Mouse (Mus musculus): ENCODE data around the gene Ephb2. TPM values are rescaled to one million over a fixed set of nuclear protein-coding genes. Genes with fewer than 3 reads are reported as not detected.

Gene Ephb2
- polyA plus RNA-seq, 1 experiment: 0.49 TPM

DNA sequence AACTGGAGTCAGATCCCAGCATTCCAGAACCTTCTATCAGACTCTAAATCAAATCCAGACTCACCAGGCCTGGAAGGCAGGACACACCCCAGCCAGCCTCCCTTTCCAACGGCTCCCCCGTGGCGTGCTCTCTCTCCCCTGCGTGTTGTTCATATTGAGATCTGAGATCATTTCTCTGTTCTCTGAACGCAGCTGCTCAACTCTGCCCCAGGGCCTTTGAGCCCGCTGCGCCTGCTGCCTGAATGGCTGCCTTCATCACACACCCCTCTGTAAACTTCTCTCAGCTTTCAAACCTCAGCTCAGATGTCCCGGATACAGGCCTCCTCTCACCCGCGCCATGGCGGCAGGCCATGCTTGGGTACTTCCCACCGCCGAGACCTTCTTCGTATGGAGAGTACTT is 155.1 kb downstream of the Ephb2 start:
- H3K36me3 ChIP-seq (ENCODE audit: control insufficient read depth, insufficient read depth, low read length): no peaks in the 10 kb centered on the region
- H3K27ac ChIP-seq (ENCODE audit: control insufficient read depth, insufficient read depth, low read depth, low read length): no peak overlapping the region
- TF ChIP-seq POLR2A (IDR thresholded peaks at IDR 0.05; ENCODE audit: control insufficient read depth, low read depth, low read length) (no peak), CTCF (IDR thresholded peaks at IDR 0.05; ENCODE audit: control insufficient read depth, insufficient read depth, insufficient replicate concordance, low read depth, low read length) (no peak)
- H3K27me3 ChIP-seq (ENCODE audit: control insufficient read depth, insufficient read depth, low read length): no peaks in the 10 kb centered on the region
- H3K4me1 ChIP-seq (ENCODE audit: control insufficient read depth, insufficient read depth, low read length): peaks cover 9% of the 10 kb centered on the region
- H3K4me3 ChIP-seq (ENCODE audit: control insufficient read depth, low read depth, low read length): no peak overlapping the region

DNA sequence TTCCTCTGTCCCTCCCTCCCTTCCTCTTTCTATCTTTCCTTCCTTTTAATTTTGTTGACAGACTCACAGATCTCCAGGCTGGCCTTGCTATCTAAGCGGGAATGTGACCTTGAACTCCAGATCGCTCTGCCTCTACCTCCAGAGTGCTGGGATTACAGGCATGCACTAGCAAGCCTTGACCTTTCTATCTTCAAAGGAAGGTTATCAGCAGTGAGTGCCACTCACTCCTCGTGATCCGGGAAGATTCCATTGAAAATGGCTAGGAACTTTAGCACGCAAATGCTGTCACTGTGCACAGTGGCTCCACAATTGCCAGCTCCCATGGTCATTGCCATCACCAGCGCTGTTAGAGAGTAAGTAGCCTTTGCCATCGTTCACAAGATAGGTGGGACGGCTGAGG is 156.6 kb downstream of the Ephb2 start:
- Histone ChIP-seq H3K36me3 (ENCODE audit: control insufficient read depth, insufficient read depth, low read length) (no peaks in the 10 kb centered on the region), H3K4me1 (ENCODE audit: control insufficient read depth, insufficient read depth, low read length) (peaks cover 9% of the 10 kb centered on the region), H3K4me3 (ENCODE audit: control insufficient read depth, low read depth, low read length) (no peak overlapping the region), H3K27me3 (ENCODE audit: control insufficient read depth, insufficient read depth, low read length) (no peaks in the 10 kb centered on the region), H3K27ac (ENCODE audit: control insufficient read depth, insufficient read depth, low read depth, low read length) (no peak overlapping the region)
- TF ChIP-seq CTCF (IDR thresholded peaks at IDR 0.05; ENCODE audit: control insufficient read depth, insufficient read depth, insufficient replicate concordance, low read depth, low read length): no peak

DNA sequence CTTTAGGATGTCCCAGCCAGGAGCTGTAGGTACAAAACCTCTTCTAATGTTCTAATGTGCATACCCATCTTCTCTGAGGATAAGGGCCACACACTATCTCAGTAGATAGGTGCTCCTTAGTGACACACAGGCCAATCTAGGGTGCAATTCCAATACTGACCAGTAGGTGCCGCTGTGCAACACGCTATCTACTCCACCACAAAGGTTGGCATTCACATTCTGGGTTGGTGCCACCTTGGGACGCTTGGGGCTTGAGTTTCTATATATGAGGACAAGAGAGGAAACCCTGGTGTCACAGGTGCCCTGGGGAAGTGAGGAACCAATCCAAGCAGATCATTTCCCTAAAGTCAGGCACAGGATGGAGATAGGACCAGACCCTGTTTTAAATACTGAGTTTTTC is 157.3 kb downstream of the Ephb2 start:
- H3K4me1 ChIP-seq (ENCODE audit: control insufficient read depth, insufficient read depth, low read length): peaks cover 9% of the 10 kb centered on the region

DNA sequence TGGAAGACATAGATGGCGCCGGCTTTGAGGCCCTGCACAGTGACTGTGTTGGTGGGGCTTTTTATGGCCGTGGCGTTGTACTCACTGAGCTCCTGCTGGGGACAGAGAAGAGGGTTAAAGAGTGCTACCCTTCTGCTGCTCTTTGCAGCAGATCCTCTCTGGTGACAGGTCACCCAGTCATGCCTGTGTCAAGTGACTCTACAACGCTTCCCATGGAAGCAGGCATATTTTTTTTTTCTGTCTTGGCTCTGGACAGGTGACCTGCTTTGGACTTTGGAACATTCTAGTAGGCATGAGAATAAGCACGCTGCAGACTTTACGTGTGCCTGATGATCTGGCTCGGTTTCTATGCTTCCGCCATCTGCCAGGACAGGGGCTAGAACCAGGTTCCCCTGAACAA is 160.3 kb downstream of the Ephb2 start:
- TF ChIP-seq POLR2A (IDR thresholded peaks at IDR 0.05; ENCODE audit: control insufficient read depth, low read depth, low read length) (no peak), CTCF (IDR thresholded peaks at IDR 0.05; ENCODE audit: control insufficient read depth, insufficient read depth, insufficient replicate concordance, low read depth, low read length) (no peak)
- Histone ChIP-seq H3K4me1 (ENCODE audit: control insufficient read depth, insufficient read depth, low read length) (peaks cover 7% of the 10 kb centered on the region), H3K27ac (ENCODE audit: control insufficient read depth, insufficient read depth, low read depth, low read length) (no peak overlapping the region), H3K36me3 (ENCODE audit: control insufficient read depth, insufficient read depth, low read length) (no peaks in the 10 kb centered on the region), H3K4me3 (ENCODE audit: control insufficient read depth, low read depth, low read length) (no peak overlapping the region), H3K27me3 (ENCODE audit: control insufficient read depth, insufficient read depth, low read length) (no peaks in the 10 kb centered on the region)

More for the DNA sequence above, 157.3 kb downstream of the Ephb2 start:
- peak; percentile 95 for TF ChIP-seq CTCF (IDR thresholded peaks at IDR 0.05; ENCODE audit: control insufficient read depth, insufficient read depth, insufficient replicate concordance, low read depth, low read length)
- no peak for TF ChIP-seq POLR2A (IDR thresholded peaks at IDR 0.05; ENCODE audit: control insufficient read depth, low read depth, low read length)
- no peaks in the 10 kb centered on the region for H3K36me3 ChIP-seq (ENCODE audit: control insufficient read depth, insufficient read depth, low read length)
- H3K4me3 ChIP-seq (ENCODE audit: control insufficient read depth, low read depth, low read length): no peak overlapping the region
- H3K27me3 ChIP-seq (ENCODE audit: control insufficient read depth, insufficient read depth, low read length): no peaks in the 10 kb centered on the region
- H3K27ac ChIP-seq (ENCODE audit: control insufficient read depth, insufficient read depth, low read depth, low read length): no peak overlapping the region

DNA sequence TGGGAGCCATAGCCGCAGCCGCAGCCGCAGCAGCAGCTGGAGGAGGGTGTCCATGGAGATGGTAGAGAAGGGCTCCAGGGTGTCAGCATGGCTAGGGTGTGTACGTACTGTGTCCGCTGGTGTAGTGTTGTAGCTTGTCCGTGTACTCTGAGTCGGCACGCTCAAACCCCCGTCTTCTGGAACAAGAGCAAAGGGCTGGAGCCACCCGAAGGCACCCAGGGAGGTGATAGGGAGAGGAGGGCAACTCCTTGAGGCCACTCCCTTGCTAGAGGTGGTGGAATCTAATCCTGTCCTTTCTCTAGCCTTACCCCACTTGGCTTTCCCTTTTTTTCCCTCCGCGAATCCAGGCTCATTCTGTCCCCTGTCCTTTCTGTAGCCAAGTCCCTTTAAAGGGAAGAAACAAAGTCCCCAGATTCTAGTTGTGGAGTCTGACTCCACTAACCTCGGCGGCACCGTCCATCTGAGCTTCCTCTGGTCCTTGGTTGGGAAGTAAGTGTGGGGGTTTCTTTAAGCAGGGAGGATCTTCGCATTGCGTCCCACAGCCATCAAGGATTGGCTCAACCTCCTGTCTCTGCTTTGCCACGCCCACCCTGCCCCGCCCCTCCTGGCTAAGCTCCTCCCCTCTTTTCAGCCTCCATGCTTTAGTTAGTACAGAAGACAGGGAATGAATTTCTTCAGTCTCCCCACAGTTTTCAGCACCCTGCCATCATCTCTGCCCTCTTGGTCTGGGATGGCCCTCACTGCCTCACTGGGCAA is 163.3 kb downstream of the Ephb2 start:
- no peak for TF ChIP-seq POLR2A (IDR thresholded peaks at IDR 0.05; ENCODE audit: control insufficient read depth, low read depth, low read length)
- no peak for TF ChIP-seq CTCF (IDR thresholded peaks at IDR 0.05; ENCODE audit: control insufficient read depth, insufficient read depth, insufficient replicate concordance, low read depth, low read length)

DNA sequence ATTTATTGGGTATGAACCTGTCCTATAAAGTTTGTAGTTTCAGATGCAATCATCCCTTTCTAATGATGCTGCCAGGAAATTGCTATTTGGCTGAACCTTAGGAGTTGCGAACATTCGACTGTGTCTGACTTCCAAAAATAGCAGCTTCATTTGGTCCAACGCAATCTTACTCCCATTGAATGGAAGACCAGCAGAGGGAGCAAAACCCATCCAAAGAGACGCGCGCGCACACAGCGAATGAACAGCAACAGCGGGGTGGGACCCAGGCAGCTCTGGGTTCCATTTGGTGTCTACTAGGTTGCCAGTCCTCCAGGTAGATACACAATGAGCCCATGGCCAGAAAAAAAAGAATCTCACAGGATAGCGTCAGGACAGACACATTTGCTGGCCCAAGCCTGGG is 168.0 kb downstream of the Ephb2 start:
- H3K4me3 ChIP-seq (ENCODE audit: control insufficient read depth, low read depth, low read length): no peak overlapping the region
- H3K27me3 ChIP-seq (ENCODE audit: control insufficient read depth, insufficient read depth, low read length): no peaks in the 10 kb centered on the region
- no peak overlapping the region for H3K27ac ChIP-seq (ENCODE audit: control insufficient read depth, insufficient read depth, low read depth, low read length)
- H3K36me3 ChIP-seq (ENCODE audit: control insufficient read depth, insufficient read depth, low read length): no peaks in the 10 kb centered on the region
- TF ChIP-seq CTCF (IDR thresholded peaks at IDR 0.05; ENCODE audit: control insufficient read depth, insufficient read depth, insufficient replicate concordance, low read depth, low read length) (no peak), POLR2A (IDR thresholded peaks at IDR 0.05; ENCODE audit: control insufficient read depth, low read depth, low read length) (no peak)
- no peaks in the 10 kb centered on the region; the same call in 1 of the 2 replicates for H3K4me1 ChIP-seq (ENCODE audit: control insufficient read depth, insufficient read depth, low read length)

More for the DNA sequence above, 163.3 kb downstream of the Ephb2 start:
- Histone ChIP-seq H3K4me1 (ENCODE audit: control insufficient read depth, insufficient read depth, low read length) (no peaks in the 10 kb centered on the region), H3K36me3 (ENCODE audit: control insufficient read depth, insufficient read depth, low read length) (no peaks in the 10 kb centered on the region), H3K27ac (ENCODE audit: control insufficient read depth, insufficient read depth, low read depth, low read length) (no peak overlapping the region), H3K4me3 (ENCODE audit: control insufficient read depth, low read depth, low read length) (peak overlapping the region; percentile 25), H3K27me3 (ENCODE audit: control insufficient read depth, insufficient read depth, low read length) (no peaks in the 10 kb centered on the region)

DNA sequence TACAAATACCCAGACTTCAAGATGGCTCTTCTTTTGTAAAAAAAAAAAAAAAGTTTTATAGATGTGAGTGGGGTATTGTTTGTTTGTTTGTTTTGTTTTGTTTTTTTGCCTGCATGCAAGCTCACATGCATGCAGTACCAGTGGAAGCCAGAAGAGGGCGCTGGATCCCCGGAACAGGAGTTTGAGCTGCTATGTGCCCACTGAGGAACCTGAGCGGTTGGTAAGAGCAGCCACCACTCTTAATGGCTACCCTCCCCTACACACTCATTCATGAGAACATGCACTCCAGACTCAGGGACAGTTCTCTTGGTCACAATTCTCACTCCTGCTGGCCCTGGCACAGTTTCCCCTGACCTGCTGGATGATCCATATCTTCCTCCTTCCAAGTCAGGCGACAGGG is 169.8 kb downstream of the Ephb2 start:
- H3K4me3 ChIP-seq (ENCODE audit: control insufficient read depth, low read depth, low read length): no peak overlapping the region
- H3K36me3 ChIP-seq (ENCODE audit: control insufficient read depth, insufficient read depth, low read length): no peaks in the 10 kb centered on the region
- H3K4me1 ChIP-seq (ENCODE audit: control insufficient read depth, insufficient read depth, low read length): no peaks in the 10 kb centered on the region; the same call in 1 of the 2 replicates
- peak; percentile 90 for TF ChIP-seq CTCF (IDR thresholded peaks at IDR 0.05; ENCODE audit: control insufficient read depth, insufficient read depth, insufficient replicate concordance, low read depth, low read length)
- no peak for TF ChIP-seq POLR2A (IDR thresholded peaks at IDR 0.05; ENCODE audit: control insufficient read depth, low read depth, low read length)
- no peak overlapping the region for H3K27ac ChIP-seq (ENCODE audit: control insufficient read depth, insufficient read depth, low read depth, low read length)
- no peaks in the 10 kb centered on the region for H3K27me3 ChIP-seq (ENCODE audit: control insufficient read depth, insufficient read depth, low read length)

Data from testis, adult 2 months (tissue).